Mouse (Mus musculus): ENCODE results near the gene Bdkrb2.

Bdkrb2 gene

GRCm38 (mm10) chr12:105547151-105547550, 15.9 kb upstream of the Bdkrb2 start:
- no peak for DNase-seq (ENCODE audit: low spot score)

GRCm38 (mm10) chr12:105548001-105548400, 15.0 kb upstream of the Bdkrb2 start:
- no peak for DNase-seq (ENCODE audit: low spot score)

GRCm38 (mm10) chr12:105548881-105549280, 14.1 kb upstream of the Bdkrb2 start:
- no peak for DNase-seq (ENCODE audit: low spot score)

- DNase-seq (ENCODE audit: low spot score): no peak
Measured at GRCm38 (mm10) chr12:105549835-105550802, 12.9 kb upstream of the Bdkrb2 start.

GRCm38 (mm10) chr12:105551551-105551989, 11.5 kb upstream of the Bdkrb2 start:
- no peak for DNase-seq (ENCODE audit: low spot score)

GRCm38 (mm10) chr12:105554151-105554772, 8.8 kb upstream of the Bdkrb2 start:
- no peak for DNase-seq (ENCODE audit: low spot score)

- no peak for DNase-seq (ENCODE audit: low spot score)
Measured at GRCm38 (mm10) chr12:105555172-105555571, 7.9 kb upstream of the Bdkrb2 start.

- no peak for DNase-seq (ENCODE audit: low spot score)
Measured at GRCm38 (mm10) chr12:105557250-105557925, 5.6 kb upstream of the Bdkrb2 start.

GRCm38 (mm10) chr12:105561007-105561534, 2.0 kb upstream of the Bdkrb2 start:
- no peak for DNase-seq (ENCODE audit: low spot score)

GRCm38 (mm10) chr12:105562056-105562820, 788 bp upstream of the Bdkrb2 start:
- DNase-seq (ENCODE audit: low spot score): no peak

GRCm38 (mm10) chr12:105563726-105564275, 775 bp downstream of the Bdkrb2 start:
- no peak for DNase-seq (ENCODE audit: low spot score)

- DNase-seq (ENCODE audit: low spot score): no peak
Measured at GRCm38 (mm10) chr12:105565221-105565620, 2.2 kb downstream of the Bdkrb2 start.

- DNase-seq (ENCODE audit: low spot score): no peak
Measured at GRCm38 (mm10) chr12:105571867-105572266, 8.8 kb downstream of the Bdkrb2 start.

GRCm38 (mm10) chr12:105572622-105573021, 9.6 kb downstream of the Bdkrb2 start:
- DNase-seq (ENCODE audit: low spot score): no peak

GRCm38 (mm10) chr12:105574356-105574755, 11.3 kb downstream of the Bdkrb2 start:
- DNase-seq (ENCODE audit: low spot score): no peak

- no peak for DNase-seq (ENCODE audit: low spot score)
Measured at GRCm38 (mm10) chr12:105580490-105580889, 17.5 kb downstream of the Bdkrb2 start.

GRCm38 (mm10) chr12:105582486-105582885, 19.5 kb downstream of the Bdkrb2 start:
- DNase-seq (ENCODE audit: low spot score): no peak

GRCm38 (mm10) chr12:105583484-105583883, 20.5 kb downstream of the Bdkrb2 start:
- no peak for DNase-seq (ENCODE audit: low spot score)

GRCm38 (mm10) chr12:105584851-105585250, 21.8 kb downstream of the Bdkrb2 start:
- DNase-seq (ENCODE audit: low spot score): no peak

GRCm38 (mm10) chr12:105587526-105587925, 24.5 kb downstream of the Bdkrb2 start:
- DNase-seq (ENCODE audit: low spot score): no peak

- DNase-seq (ENCODE audit: low spot score): no peak
Measured at GRCm38 (mm10) chr12:105590786-105591185, 27.8 kb downstream of the Bdkrb2 start.
